Mouse (Mus musculus) B cell, adult 67 days (primary cell): Measurements from ENCODE around the gene 4930550L24Rik. TPM values are rescaled to one million over a fixed set of nuclear protein-coding genes. Genes with fewer than 3 reads are reported as not detected.

Source experiments
- total RNA-seq, 2 experiments: library from RNA; stranded (reverse); gene quantifications; 4 replicates each; pipeline ENCODE4 v1.2.4; 2023

4930550L24Rik gene
- total RNA-seq: not detected

GRCm38 (mm10) chrX:58909060-58909459 lies at the start of gene 4930550L24Rik:
Gene 4930550L24Rik, plus strand, starts transcription at chrX:58909360.

